Mouse (Mus musculus): ENCODE results near the gene Safb2. TPM values are rescaled to one million over a fixed set of nuclear protein-coding genes. Genes with fewer than 3 reads are reported as not detected.

The Safb2 gene
- polyA plus RNA-seq (2012; rRNA removed): 83.7 and 97.7 TPM in 2 replicates

GRCm38 (mm10) chr17:56584257-56585130 is at the start of gene Safb2, which contains the start of gene Safb:
Gene Safb2, minus strand, starts transcription at chr17:56584585.
Gene Safb, plus strand, starts transcription at chr17:56584825.

GRCm38 (mm10) chr17:56627530-56628277 is 43.3 kb upstream of the Safb2 start, which contains the start of gene Catsperd:
Gene Catsperd, plus strand, starts transcription at chr17:56628143.

DNA sequence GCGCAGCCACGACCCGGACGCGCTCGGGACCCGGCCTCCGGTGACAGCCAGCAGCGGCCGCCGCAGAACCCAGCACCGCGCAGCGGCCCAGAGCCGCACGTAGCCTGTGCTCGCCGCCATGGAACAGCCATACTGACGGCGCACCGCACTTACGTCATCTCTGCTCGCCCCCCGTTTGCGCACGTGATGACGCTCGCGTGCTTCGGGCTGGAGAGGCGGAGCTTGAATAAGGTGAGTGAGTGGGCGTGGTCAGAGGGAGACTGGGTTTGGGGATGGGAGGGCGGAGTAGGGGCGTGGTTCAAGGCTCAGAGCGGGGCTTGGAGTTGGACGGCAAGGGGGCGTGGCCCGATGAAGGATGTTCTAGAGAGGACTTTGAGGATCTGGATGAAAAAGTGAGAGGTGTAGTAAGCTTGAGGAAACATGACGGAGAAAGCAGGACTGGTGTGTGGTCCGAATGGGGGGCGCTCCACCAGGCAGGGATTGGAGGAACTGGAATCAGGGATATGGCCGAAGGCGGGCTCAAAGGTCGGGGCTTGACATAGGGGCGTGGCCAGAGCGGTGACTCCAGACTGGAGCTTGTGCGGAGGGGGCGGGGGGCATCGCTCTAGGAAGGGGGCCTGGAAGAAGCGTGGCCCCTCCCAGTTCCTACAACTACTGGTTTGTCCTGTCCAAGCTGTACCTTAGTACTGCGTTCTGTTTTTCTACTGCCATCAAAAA is 42.5 kb upstream of the Safb2 start, which contains the start of gene Lonp1:
Gene Lonp1, minus strand, starts transcription at position 134 of the 717 bp plus-strand sequence.

DNA sequence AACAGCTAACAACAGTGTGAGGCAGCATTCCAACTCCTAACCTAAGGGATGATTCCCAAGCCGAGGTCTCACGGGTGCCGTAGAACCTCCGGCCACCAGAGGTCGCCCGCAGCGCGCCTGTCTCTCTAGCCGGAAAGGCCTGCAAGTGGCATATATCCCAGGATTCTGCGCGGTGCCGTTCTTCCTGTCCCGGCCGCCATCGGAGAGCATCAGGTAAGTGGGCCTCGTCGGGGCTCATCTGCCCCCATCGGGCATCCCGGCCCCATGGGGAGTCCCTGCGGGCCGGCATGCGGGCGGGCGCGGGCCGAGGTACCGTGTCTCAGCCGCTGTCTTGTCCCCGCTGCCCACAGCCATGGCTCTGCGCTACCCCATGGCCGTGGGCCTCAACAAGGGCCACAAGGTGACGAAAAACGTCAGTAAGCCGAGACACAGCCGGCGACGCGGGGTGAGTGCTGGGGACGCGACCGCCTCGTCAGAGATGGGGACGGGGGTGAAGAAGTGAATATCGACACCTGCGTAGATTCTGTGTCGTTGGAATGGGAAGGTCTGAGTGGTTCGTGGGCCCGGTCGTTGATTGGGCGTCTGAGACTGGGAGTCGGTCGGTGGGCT is 29.0 kb upstream of the Safb2 start, which contains the start of gene Rpl36:
Gene Rpl36, plus strand, starts transcription at position 181 of the 609 bp plus-strand sequence.

DNA sequence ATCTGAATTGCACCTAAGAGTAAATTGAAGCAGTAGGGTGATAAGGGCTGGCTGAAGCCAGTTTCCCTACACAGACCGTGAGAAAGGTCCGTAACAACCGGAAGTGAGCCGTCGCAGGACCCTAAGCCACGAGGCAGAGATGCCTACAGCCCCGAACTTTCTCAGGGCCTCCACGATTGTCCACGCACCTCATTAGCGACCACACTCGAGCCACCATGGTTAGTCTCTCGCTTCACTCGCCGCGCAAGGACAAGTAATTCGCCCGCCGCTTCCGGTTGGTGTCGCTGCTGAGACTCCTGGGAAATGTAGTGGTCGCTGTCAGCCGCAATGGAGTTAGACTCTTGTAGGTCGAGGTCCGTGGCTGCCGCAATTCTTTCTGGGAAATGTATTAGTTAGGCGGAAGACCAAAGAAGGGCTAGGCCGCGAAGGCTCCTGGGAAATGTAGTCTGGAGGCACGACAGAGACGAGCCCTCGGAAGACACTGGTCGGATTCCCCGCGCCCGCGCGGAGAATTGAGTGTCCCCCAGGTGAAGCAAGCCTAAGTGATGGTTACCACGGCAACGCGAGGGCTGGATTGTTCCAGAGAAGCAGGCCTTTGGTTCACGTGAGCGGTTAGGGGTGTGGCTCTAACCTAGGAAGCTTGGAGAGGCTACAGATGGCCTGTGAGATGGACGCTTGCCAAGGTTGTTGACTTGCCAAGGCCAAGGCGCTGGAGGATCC is 25.2 kb upstream of the Safb2 start, which contains the start of gene 2410015M20Rik:
Gene 2410015M20Rik, minus strand, starts transcription at position 320 of the 720 bp plus-strand sequence.

DNA sequence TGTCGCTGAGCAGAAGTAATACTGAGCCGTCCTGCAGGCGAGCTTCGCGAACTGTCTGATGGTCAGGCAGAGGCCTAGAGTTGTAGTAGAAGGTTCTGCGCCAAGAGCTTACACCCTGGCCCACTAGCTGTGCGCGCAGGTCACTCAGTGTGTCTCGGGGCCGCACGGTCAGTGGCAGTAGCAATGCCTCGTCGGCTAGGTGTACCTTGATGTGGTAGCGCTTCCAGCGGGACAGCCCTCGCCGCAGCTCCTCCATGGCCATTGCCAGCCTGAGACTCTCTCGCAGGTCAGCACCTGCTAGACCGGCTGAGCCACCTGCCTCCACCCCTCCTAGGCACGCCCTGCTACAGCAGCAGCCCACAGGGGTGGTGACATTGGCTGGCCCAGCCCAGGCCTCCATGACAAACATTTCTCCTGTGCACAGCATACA is 30.2 kb downstream of the Safb2 start, which contains the start of gene Gm20219:
Gene Gm20219, minus strand, starts transcription at position 266 of the 430 bp plus-strand sequence.

DNA sequence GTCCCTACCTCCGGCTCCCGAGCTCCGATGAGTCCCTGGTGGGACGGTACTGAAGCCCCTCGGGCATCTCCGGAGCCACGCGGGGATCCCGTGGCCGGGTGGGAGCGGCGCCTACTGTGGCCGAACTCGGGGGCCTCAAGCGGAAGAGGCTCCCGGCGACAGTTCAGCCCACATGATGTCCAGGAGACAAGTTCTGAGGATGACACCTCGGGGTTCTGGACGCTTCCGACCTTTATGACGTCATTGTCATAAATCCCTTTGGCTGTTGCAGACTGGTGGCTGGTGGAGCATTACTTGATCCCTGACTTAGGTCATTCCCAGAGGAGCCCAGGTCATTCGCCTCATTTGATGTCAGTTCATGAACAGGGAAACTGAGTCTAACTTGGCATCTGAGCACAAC is 72.1 kb downstream of the Safb2 start, which contains the start of gene Znrf4:
Gene Znrf4, minus strand, starts transcription at position 122 of the 400 bp plus-strand sequence.

Other genes with a start within 250 kb of the Safb2 start
- 115 and 127 TPM in 2 replicates for gene Ptprs, start 108.1 kb downstream of the Safb2 start, polyA plus RNA-seq (2012; rRNA removed)
- not detected in 2 replicates for gene Znrf4, start 72.2 kb downstream of the Safb2 start, polyA plus RNA-seq (2012; rRNA removed)
- gene Gm20219, start 30.2 kb downstream of the Safb2 start, polyA plus RNA-seq (2012; rRNA removed): 7.0 and 8.1 TPM in 2 replicates
- 70.0 and 79.4 TPM in 2 replicates for gene Safb, start 240 bp upstream of the Safb2 start, polyA plus RNA-seq (2012; rRNA removed)
- gene 2410015M20Rik, start 25.2 kb upstream of the Safb2 start, polyA plus RNA-seq (2012; rRNA removed): 228 and 238 TPM in 2 replicates
- gene Rpl36, start 28.8 kb upstream of the Safb2 start, polyA plus RNA-seq (2012; rRNA removed): 3,218 and 3,337 TPM in 2 replicates
- 61.2 and 64.0 TPM in 2 replicates for gene Lonp1, start 42.3 kb upstream of the Safb2 start, polyA plus RNA-seq (2012; rRNA removed)
- gene Catsperd, start 43.6 kb upstream of the Safb2 start, polyA plus RNA-seq (2012; rRNA removed): 0.30 and 0.41 TPM in 2 replicates
- 77.0 and 80.9 TPM in 2 replicates for gene Ranbp3, start 88.7 kb upstream of the Safb2 start, polyA plus RNA-seq (2012; rRNA removed)
- 678 and 874 TPM in 2 replicates for gene Ndufa11, start 133.2 kb upstream of the Safb2 start, polyA plus RNA-seq (2012; rRNA removed)
- gene Vmac, start 133.4 kb upstream of the Safb2 start, polyA plus RNA-seq (2012; rRNA removed): 29.0 and 41.6 TPM in 2 replicates
- gene Nrtn, start 172.9 kb upstream of the Safb2 start, polyA plus RNA-seq (2012; rRNA removed): 58.2 and 62.5 TPM in 2 replicates
- gene Dus3l, start 180.2 kb upstream of the Safb2 start, polyA plus RNA-seq (2012; rRNA removed): 75.7 and 94.5 TPM in 2 replicates
- gene Prr22, start 185.7 kb upstream of the Safb2 start, polyA plus RNA-seq (2012; rRNA removed): 3.8 and 4.5 TPM in 2 replicates
- gene Rfx2, start 246.4 kb upstream of the Safb2 start, polyA plus RNA-seq (2012; rRNA removed): 13.0 and 16.5 TPM in 2 replicates

All from colon, adult 2 months (tissue).